Mouse (Mus musculus) A20 (cell line): ENCODE data around the gene Mtmr11.
"Not testable (repeated sequence)": the region's sequence is repeated elsewhere in the genome, so short reads cannot be mapped to it uniquely, and the experiment has no call there.

Experiments used
- DNase-seq: peaks from one replicate; pipeline ENCODE4 v3.0.0-alpha.2; 2011; ENCODE audit warnings: low read depth, low spot score

Gene Mtmr11

GRCm38 (mm10) chr3:96207819-96208218 lies 46.0 kb downstream of the Mtmr11 start:
- DNase-seq: no peak

- no peak for DNase-seq
Observed at GRCm38 (mm10) chr3:96209242-96209641, 47.4 kb downstream of the Mtmr11 start.

GRCm38 (mm10) chr3:96219191-96219641 lies 57.4 kb downstream of the Mtmr11 start:
- DNase-seq: peak; percentile 81

GRCm38 (mm10) chr3:96219661-96220130 lies 57.9 kb downstream of the Mtmr11 start, which contains the start of the genes Bola1 and Hist2h2ab:
Bola1 (minus strand) TSS chr3:96219709.
Hist2h2ab (plus strand) TSS chr3:96219865.
- peak; percentile 94 for DNase-seq

GRCm38 (mm10) chr3:96220131-96220764 lies 58.4 kb downstream of the Mtmr11 start:
- not testable (repeated sequence) for DNase-seq

GRCm38 (mm10) chr3:96220765-96221639 lies 59.2 kb downstream of the Mtmr11 start, which contains the start of the genes Hist2h2ac and Hist2h2be:
Hist2h2ac (minus strand) TSS chr3:96220880.
Hist2h2be (plus strand) TSS chr3:96221119.
- DNase-seq: peak; percentile 94
